Mouse (Mus musculus): ENCODE measurements around the gene Yrdc. TPM values are rescaled to one million over a fixed set of nuclear protein-coding genes. Genes with fewer than 3 reads are reported as not detected.

The Yrdc gene
- total RNA-seq, 2 experiments from 2014 or later = 9.4 to 11.4 TPM

GRCm38 (mm10) chr4:124899906-124900305 lies 49.4 kb downstream of the Yrdc start:
- no peak for TF ChIP-seq CTCF (IDR thresholded peaks at IDR 0.05)
- DNase-seq = no peak
- intact Hi-C loops (cut with DNase I) = no loop called here
- Histone ChIP-seq H3K4me3 (no peak overlapping the region), H3K27ac (no peak overlapping the region)

Other genes starting within 250 kb of the Yrdc start
- gene 3100002H09Rik, start 239.9 kb upstream of the Yrdc start, total RNA-seq (2021) = not detected
- gene Pou3f1, start 193.9 kb upstream of the Yrdc start, total RNA-seq (2021) = under 1 TPM; 0.14 to 0.26 TPM
- 10 to 100 TPM; 17.5 to 21.5 TPM for gene Utp11, start 157.1 kb upstream of the Yrdc start, total RNA-seq (2021)
- 100 to 1,000 TPM; 151 to 515 TPM for gene Fhl3, start 150.0 kb upstream of the Yrdc start, total RNA-seq (2021)
- 10 to 100 TPM; 11.1 to 14.3 TPM for gene Sf3a3, start 135.9 kb upstream of the Yrdc start, total RNA-seq (2021)
- gene Inpp5b, start 108.8 kb upstream of the Yrdc start, total RNA-seq (2021) = 10 to 100 TPM in 1 of 2 experiments, 1 to 10 TPM in 1; 8.9 to 10.6 TPM
- 10 to 100 TPM; 11.9 to 15.7 TPM for gene Mtf1, start 48.6 kb upstream of the Yrdc start, total RNA-seq (2021)
- gene 1110065P20Rik, start 517 bp downstream of the Yrdc start, total RNA-seq (2021) = 10 to 100 TPM; 18.4 to 23.0 TPM
- gene Maneal, start 11.5 kb downstream of the Yrdc start, total RNA-seq (2021) = under 1 TPM; 0.31 to 0.46 TPM
- gene Epha10, start 30.2 kb downstream of the Yrdc start, total RNA-seq (2021) = not detected
- gene 9930104L06Rik, start 86.4 kb downstream of the Yrdc start, total RNA-seq (2021) = 1 to 10 TPM; 8.6 to 9.4 TPM
- under 1 TPM; 0.28 to 0.38 TPM for gene Cdca8, start 88.6 kb downstream of the Yrdc start, total RNA-seq (2021)
- under 1 TPM; 0.26 to 0.59 TPM for gene Rspo1, start 135.8 kb downstream of the Yrdc start, total RNA-seq (2021)
- gene Gnl2, start 165.9 kb downstream of the Yrdc start, total RNA-seq (2021) = 10 to 100 TPM; 29.3 to 31.9 TPM
- gene Dnali1, start 215.0 kb downstream of the Yrdc start, total RNA-seq (2021) = not detected
- gene Snip1, start 216.0 kb downstream of the Yrdc start, total RNA-seq (2021) = 1 to 10 TPM; 4.5 to 6.1 TPM
- 10 to 100 TPM; 12.0 to 13.5 TPM for gene Meaf6, start 234.5 kb downstream of the Yrdc start, total RNA-seq (2021)

All from gastrocnemius, adult 2 months (tissue).